Mouse (Mus musculus) macrophage (primary cell): ENCODE measurements around the gene Wdr93. TPM values are rescaled to one million over a fixed set of nuclear protein-coding genes. Genes with fewer than 3 reads are reported as not detected.
"Not testable (repeated sequence)": the region's sequence is repeated elsewhere in the genome, so short reads cannot be mapped to it uniquely, and the experiment has no call there.

ENCODE experiments used
- H3K27ac ChIP-seq: fragments of 350-480 bp; formaldehyde crosslinking; 2 replicates; pipeline ENCODE4 v1.9.0; 2021
- H3K36me3 ChIP-seq: fragments of 350-480 bp; formaldehyde crosslinking; 2 replicates; pipeline ENCODE4 v1.9.0; 2021; ENCODE audit errors: inconsistent target
- H3K4me3 ChIP-seq: fragments of 350-480 bp; formaldehyde crosslinking; 2 replicates; pipeline ENCODE4 v1.9.0; 2021; ENCODE audit errors: inconsistent target
- H3K79me2 ChIP-seq: fragments of 350-480 bp; formaldehyde crosslinking; 2 replicates; pipeline ENCODE4 v1.9.0; 2021; ENCODE audit errors: inconsistent target
- WGBS: methylation state at CpG from one replicate; pipeline ENCODE4 v1.1.7; 2026; ENCODE audit warnings: inconsistent platforms; ENCODE audit not compliant: missing documents; 5-methylcytosine and 5-hydroxymethylcytosine counted together
- polyA plus RNA-seq: library from polyadenylated mRNA; stranded (reverse); fragments of 250-400 nt; gene quantifications from 3 replicates; pipeline ENCODE4 v1.2.4, GENCODE M21; 2018; ENCODE audit warnings: inconsistent platforms

Wdr93 gene
- polyA plus RNA-seq, 1 experiment from 2014 or later = 0.06 TPM

GRCm38 (mm10) chr7:79771561-79772512, 28.9 kb downstream of the Wdr93 start:
- H3K4me3 ChIP-seq = no peak overlapping the region
- H3K27ac ChIP-seq = no peak overlapping the region
- no peaks in the 10 kb centered on the region for H3K36me3 ChIP-seq
- WGBS = 82% methylated on average over 15 of the region's 15 CpGs
- H3K79me2 ChIP-seq = no peaks in the 10 kb centered on the region

- 33% methylated on average over 16 of the region's 16 CpGs for WGBS
- H3K36me3 ChIP-seq = no peaks in the 10 kb centered on the region
- no peaks in the 10 kb centered on the region for H3K79me2 ChIP-seq
- H3K4me3 ChIP-seq = peak overlapping the region; percentile 16; the same call in 1 of the 2 replicates
- H3K27ac ChIP-seq = peak overlapping the region; percentile 62
Measured at GRCm38 (mm10) chr7:79780647-79781626, 38.0 kb downstream of the Wdr93 start.

- 0 out of 2 replicates have a peak overlapping the region, but pooled peaks have one; percentile 62 for H3K27ac ChIP-seq
- H3K36me3 ChIP-seq = no peaks in the 10 kb centered on the region
- no peaks in the 10 kb centered on the region for H3K79me2 ChIP-seq
- 87% methylated on average over 11 of the region's 11 CpGs for WGBS
- H3K4me3 ChIP-seq = no peak overlapping the region
Measured at GRCm38 (mm10) chr7:79781826-79782515, 39.0 kb downstream of the Wdr93 start.

- no peaks in the 10 kb centered on the region for H3K79me2 ChIP-seq
- H3K4me3 ChIP-seq = no peak overlapping the region
- no peak overlapping the region for H3K27ac ChIP-seq
- H3K36me3 ChIP-seq = no peaks in the 10 kb centered on the region
- WGBS = 97% methylated on average over 2 of the region's 2 CpGs
Measured at GRCm38 (mm10) chr7:79782516-79782855, 39.5 kb downstream of the Wdr93 start.

- WGBS = 13% methylated on average over 5 of the region's 6 CpGs
- no peak overlapping the region for H3K27ac ChIP-seq
- H3K36me3 ChIP-seq = no peaks in the 10 kb centered on the region
- no peak overlapping the region for H3K4me3 ChIP-seq
- no peaks in the 10 kb centered on the region for H3K79me2 ChIP-seq
Measured at GRCm38 (mm10) chr7:79786295-79786694, 43.3 kb downstream of the Wdr93 start.

- H3K27ac ChIP-seq, H3K4me3 ChIP-seq, H3K79me2 ChIP-seq, H3K36me3 ChIP-seq: not testable (repeated sequence)
- 85% methylated on average over 2 of the region's 2 CpGs for WGBS
Measured at GRCm38 (mm10) chr7:79789812-79790211, 46.8 kb downstream of the Wdr93 start.

- Histone ChIP-seq H3K79me2 (no peaks in the 10 kb centered on the region), H3K4me3 (no peak overlapping the region), H3K36me3 (no peaks in the 10 kb centered on the region), H3K27ac (no peak overlapping the region)
- WGBS = 4% methylated on average over 80 of the region's 80 CpGs
Measured at GRCm38 (mm10) chr7:79792635-79793421, 49.9 kb downstream of the Wdr93 start.

- H3K36me3 ChIP-seq = no peaks in the 10 kb centered on the region
- 86% methylated on average over 6 of the region's 6 CpGs for WGBS
- no peak within 1 kb of the TSS for H3K4me3 ChIP-seq
- H3K27ac ChIP-seq = no peak within 1 kb of the TSS
- H3K79me2 ChIP-seq = no peaks in the 10 kb centered on the region
Measured at GRCm38 (mm10) chr7:79793688-79794087, 50.7 kb downstream of the Wdr93 start, which contains the start of gene Mesp1. TSS of gene Mesp1 (minus strand) at chr7:79793788.

GRCm38 (mm10) chr7:79798606-79799005, 55.6 kb downstream of the Wdr93 start:
- Histone ChIP-seq H3K79me2 (no peaks in the 10 kb centered on the region), H3K36me3 (no peaks in the 10 kb centered on the region), H3K27ac (no peak overlapping the region), H3K4me3 (no peak overlapping the region)
- 37% methylated on average over 5 of the region's 5 CpGs for WGBS

GRCm38 (mm10) chr7:79799048-79799447, 56.1 kb downstream of the Wdr93 start:
- Histone ChIP-seq H3K36me3 (no peaks in the 10 kb centered on the region), H3K79me2 (no peaks in the 10 kb centered on the region), H3K27ac (no peak overlapping the region), H3K4me3 (no peak overlapping the region)
- WGBS = 3% methylated on average over 8 of the region's 8 CpGs

GRCm38 (mm10) chr7:79799506-79799905, 56.5 kb downstream of the Wdr93 start:
- H3K4me3 ChIP-seq = no peak overlapping the region
- no peak overlapping the region for H3K27ac ChIP-seq
- no peaks in the 10 kb centered on the region for H3K79me2 ChIP-seq
- 84% methylated on average over 6 of the region's 6 CpGs for WGBS
- H3K36me3 ChIP-seq = no peaks in the 10 kb centered on the region

GRCm38 (mm10) chr7:79800336-79800735, 57.4 kb downstream of the Wdr93 start:
- H3K27ac ChIP-seq = no peak overlapping the region
- no peaks in the 10 kb centered on the region for H3K36me3 ChIP-seq
- WGBS = 100% methylated on average over 1 of the region's 4 CpGs

GRCm38 (mm10) chr7:79801391-79801790, 58.4 kb downstream of the Wdr93 start:
- Histone ChIP-seq H3K79me2 (no peaks in the 10 kb centered on the region), H3K36me3 (no peaks in the 10 kb centered on the region), H3K4me3 (no peak overlapping the region), H3K27ac (no peak overlapping the region)
- WGBS = 90% methylated on average over 9 of the region's 11 CpGs

More at GRCm38 (mm10) chr7:79800336-79800735, 57.4 kb downstream of the Wdr93 start:
- Histone ChIP-seq H3K79me2 (no peaks in the 10 kb centered on the region), H3K4me3 (no peak overlapping the region)
